Mouse (Mus musculus): Measurements from ENCODE around the gene Hus1b.

DNA sequence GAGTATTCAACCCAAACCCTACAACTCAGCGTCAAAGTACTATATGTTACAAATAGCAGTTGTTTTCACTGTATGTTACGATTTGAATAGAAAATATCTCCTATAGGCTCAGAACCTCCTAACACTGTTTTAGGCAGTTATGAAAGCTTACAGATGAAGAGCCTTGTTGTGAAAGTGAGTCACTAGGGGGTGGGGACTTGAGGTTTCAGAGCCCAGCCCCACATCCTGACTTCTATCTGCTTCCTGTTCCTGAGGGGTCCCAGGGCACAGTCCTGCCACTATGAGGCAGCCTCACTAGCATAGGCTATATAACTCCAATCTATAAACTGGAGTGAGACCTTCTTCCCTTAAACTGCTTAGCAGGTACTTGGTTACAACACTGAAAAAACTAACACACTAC is 24.5 kb upstream of the Hus1b start:
- TF ChIP-seq POLR2A (IDR thresholded peaks at IDR 0.05; ENCODE audit: insufficient read depth, low read depth, low read length) (no peak), CTCF (IDR thresholded peaks at IDR 0.05) (no peak), EP300 (IDR thresholded peaks at IDR 0.05; ENCODE audit: insufficient read depth, low read depth, low read length) (no peak)

All from heart, adult 2 months (tissue).